Mouse (Mus musculus) CD8-positive naive resting alpha-beta T cell, adult 57 days (primary cell): ENCODE measurements around the gene Olfr943. TPM values are rescaled to one million over a fixed set of nuclear protein-coding genes. Genes with fewer than 3 reads are reported as not detected.

Experiments used
- total RNA-seq: library from RNA; stranded (reverse); gene quantifications from one replicate; pipeline ENCODE4 v1.2.4, GENCODE M21; 2023

The Olfr943 gene
- total RNA-seq, result not detected

GRCm38 (mm10) chr9:39166004-39166403, at the start of gene Olfr943:
Olfr943 (plus strand) TSS chr9:39166304.

GRCm38 (mm10) chr9:39127831-39128230, 38.3 kb upstream of the Olfr943 start, which contains the start of gene Olfr27:
Olfr27 (plus strand) TSS chr9:39128131.

DNA sequence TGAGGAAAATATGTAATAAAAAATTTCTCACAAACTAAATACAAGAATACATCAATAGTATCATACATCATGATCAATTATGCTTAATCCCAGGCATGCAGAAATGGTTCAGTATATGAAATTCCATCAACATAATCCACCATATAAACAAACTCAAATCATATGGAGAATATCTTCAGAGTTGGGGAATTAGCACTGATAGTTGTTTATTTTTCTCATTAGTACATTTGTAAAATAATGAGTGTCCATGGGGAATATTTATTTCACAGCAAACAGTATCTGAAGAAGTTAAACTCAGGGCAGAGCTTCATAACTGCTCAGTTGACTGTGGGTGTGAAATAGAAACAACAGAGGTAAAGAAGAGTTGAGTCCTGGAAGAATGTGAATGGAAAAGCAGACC, 35.5 kb downstream of the Olfr943 start, which contains the start of gene Olfr944:
Olfr944 (plus strand) TSS at position 301 of the 400 bp plus-strand sequence.

Other genes with a start within 250 kb of the Olfr943 start
- gene Olfr930, start 236.5 kb upstream of the Olfr943 start, total RNA-seq, result not detected
- not detected for gene Olfr933, start 194.0 kb upstream of the Olfr943 start, total RNA-seq
- gene Olfr934, start 178.0 kb upstream of the Olfr943 start, total RNA-seq, result not detected
- gene Olfr935, start 166.6 kb upstream of the Olfr943 start, total RNA-seq, result not detected
- gene Olfr146, start 142.9 kb upstream of the Olfr943 start, total RNA-seq, result not detected
- gene Olfr937, start 101.4 kb upstream of the Olfr943 start, total RNA-seq, result not detected
- not detected for gene Olfr938, start 87.4 kb upstream of the Olfr943 start, total RNA-seq
- gene Olfr27, start 38.2 kb upstream of the Olfr943 start, total RNA-seq, result not detected
- not detected for gene Olfr944, start 35.6 kb downstream of the Olfr943 start, total RNA-seq
- not detected for gene Olfr1537, start 83.7 kb downstream of the Olfr943 start, total RNA-seq
- gene Olfr945, start 110.5 kb downstream of the Olfr943 start, total RNA-seq, result not detected
- gene Olfr948, start 159.7 kb downstream of the Olfr943 start, total RNA-seq, result not detected
- gene Olfr951, start 221.1 kb downstream of the Olfr943 start, total RNA-seq, result not detected